Mouse (Mus musculus): ENCODE data around the gene Mkln1.

Gene Mkln1

GRCm38 (mm10) chr6:31399566-31399965, 1.0 kb downstream of the Mkln1 start:
- no peak for DNase-seq

GRCm38 (mm10) chr6:31411017-31411416, 12.5 kb downstream of the Mkln1 start:
- DNase-seq = no peak

- peak; percentile 32 for DNase-seq
Observed at GRCm38 (mm10) chr6:31412487-31412886, 14.0 kb downstream of the Mkln1 start.

GRCm38 (mm10) chr6:31413556-31413955, 15.0 kb downstream of the Mkln1 start:
- DNase-seq = no peak

- DNase-seq = no peak
Observed at GRCm38 (mm10) chr6:31414303-31414702, 15.8 kb downstream of the Mkln1 start.

GRCm38 (mm10) chr6:31425428-31425827, 26.9 kb downstream of the Mkln1 start:
- no peak for DNase-seq

- DNase-seq = no peak
Observed at GRCm38 (mm10) chr6:31437264-31437663, 38.7 kb downstream of the Mkln1 start.

GRCm38 (mm10) chr6:31445258-31445657, 46.7 kb downstream of the Mkln1 start:
- no peak for DNase-seq

- peak; percentile 14 for DNase-seq
Observed at GRCm38 (mm10) chr6:31453735-31454134, 55.2 kb downstream of the Mkln1 start.

GRCm38 (mm10) chr6:31455376-31455775, 56.8 kb downstream of the Mkln1 start:
- DNase-seq = no peak

GRCm38 (mm10) chr6:31456988-31457387, 58.5 kb downstream of the Mkln1 start:
- no peak for DNase-seq

- no peak for DNase-seq
Observed at GRCm38 (mm10) chr6:31469431-31469830, 70.9 kb downstream of the Mkln1 start.

- no peak for DNase-seq
Observed at GRCm38 (mm10) chr6:31478221-31478620, 79.7 kb downstream of the Mkln1 start.

GRCm38 (mm10) chr6:31480008-31480407, 81.5 kb downstream of the Mkln1 start:
- no peak for DNase-seq

GRCm38 (mm10) chr6:31486601-31487000, 88.1 kb downstream of the Mkln1 start:
- no peak for DNase-seq

GRCm38 (mm10) chr6:31489950-31490349, 91.4 kb downstream of the Mkln1 start:
- no peak for DNase-seq

- no peak for DNase-seq
Observed at GRCm38 (mm10) chr6:31495122-31495731, 96.7 kb downstream of the Mkln1 start.

GRCm38 (mm10) chr6:31496227-31496626, 97.7 kb downstream of the Mkln1 start:
- DNase-seq = no peak

GRCm38 (mm10) chr6:31499836-31500235, 101.3 kb downstream of the Mkln1 start:
- DNase-seq = no peak

GRCm38 (mm10) chr6:31500260-31500659, 101.7 kb downstream of the Mkln1 start:
- no peak for DNase-seq

- DNase-seq = no peak
Observed at GRCm38 (mm10) chr6:31500691-31501090, 102.2 kb downstream of the Mkln1 start.

GRCm38 (mm10) chr6:31502614-31503013, 104.1 kb downstream of the Mkln1 start:
- DNase-seq = no peak

GRCm38 (mm10) chr6:31513726-31514125, 115.2 kb downstream of the Mkln1 start:
- no peak for DNase-seq

GRCm38 (mm10) chr6:31517681-31518337, 119.3 kb downstream of the Mkln1 start:
- no peak for DNase-seq

- no peak for DNase-seq
Observed at GRCm38 (mm10) chr6:31518338-31518698, 119.8 kb downstream of the Mkln1 start.
